Mouse (Mus musculus) liver, embryonic 11.5 days (tissue): ENCODE measurements at regions not wholly inside any gene's neighbourhood (a gene's known extent, or its start where the extent isn't known, plus 50 kb on each side); places are given as distances from the start of the nearest gene placed in this dataset.
A peak's percentile ranks its signal among the peaks of the same experiment; 100 is the strongest.

Experiments used
- ATAC-seq: fragments of 200-750 bp; cut with Nextera tagmentation; replicated peaks from 2 replicates; pipeline ENCODE4 v1.8.0; 2017; ENCODE audit warnings: moderate number of reproducible peaks, mild to moderate bottlenecking, moderate TSS enrichment, moderate library complexity; ENCODE audit not compliant: low FRiP score
- DNase-seq: peaks from one replicate; pipeline ENCODE4 v3.0.0-alpha.2; 2017; ENCODE audit warnings: low spot score
- H3K27ac ChIP-seq: fragments of 300-500 bp; sonication (generic); 2 replicates; pipeline ENCODE4 v1.5.1; 2014; ENCODE audit warnings: mild to moderate bottlenecking, low read depth, low read length, control low read depth
- H3K27me3 ChIP-seq: fragments of 300-500 bp; sonication (generic); replicated peaks from 2 replicates; pipeline ENCODE4 v1.6.1; 2014; ENCODE audit warnings: low read length, mixed read lengths; ENCODE audit not compliant: control insufficient read depth, insufficient read depth
- H3K36me3 ChIP-seq: fragments of 300-500 bp; sonication (generic); 2 replicates; pipeline ENCODE4 v1.6.1; 2014; ENCODE audit warnings: mild to moderate bottlenecking, low read length, moderate library complexity, mixed read lengths; ENCODE audit not compliant: control insufficient read depth, insufficient read depth
- H3K4me1 ChIP-seq: fragments of 300-500 bp; sonication (generic); replicated peaks from 2 replicates; pipeline ENCODE4 v1.6.1; 2014; ENCODE audit warnings: low read length, mixed read lengths; ENCODE audit not compliant: control insufficient read depth, insufficient read depth
- H3K4me2 ChIP-seq: fragments of 300-500 bp; sonication (generic); 2 replicates; pipeline ENCODE4 v1.6.1; 2014; ENCODE audit warnings: mild to moderate bottlenecking, control low read depth, moderate library complexity
- H3K4me3 ChIP-seq: fragments of 300-500 bp; sonication (generic); 2 replicates; pipeline ENCODE4 v1.5.1; 2014; ENCODE audit warnings: low read depth, low read length, control low read depth
- H3K9ac ChIP-seq: fragments of 300-500 bp; sonication (generic); 2 replicates; pipeline ENCODE4 v1.6.1; 2014; ENCODE audit warnings: low read depth, low read length, control low read depth
- H3K9me3 ChIP-seq: fragments of 300-500 bp; sonication (generic); 2 replicates; pipeline ENCODE4 v1.6.1; 2016; ENCODE audit warnings: low read length, inconsistent platforms, mixed read lengths; ENCODE audit not compliant: control insufficient read depth
- WGBS: fragments of 180-500 bp; shearing (Covaris S2); extraction: QIAGEN DNeasy Blood & Tissue Kit; methylation state at CpG from one replicate; pipeline ENCODE4 v1.1.7; 2014; 5-methylcytosine and 5-hydroxymethylcytosine counted together

DNA sequence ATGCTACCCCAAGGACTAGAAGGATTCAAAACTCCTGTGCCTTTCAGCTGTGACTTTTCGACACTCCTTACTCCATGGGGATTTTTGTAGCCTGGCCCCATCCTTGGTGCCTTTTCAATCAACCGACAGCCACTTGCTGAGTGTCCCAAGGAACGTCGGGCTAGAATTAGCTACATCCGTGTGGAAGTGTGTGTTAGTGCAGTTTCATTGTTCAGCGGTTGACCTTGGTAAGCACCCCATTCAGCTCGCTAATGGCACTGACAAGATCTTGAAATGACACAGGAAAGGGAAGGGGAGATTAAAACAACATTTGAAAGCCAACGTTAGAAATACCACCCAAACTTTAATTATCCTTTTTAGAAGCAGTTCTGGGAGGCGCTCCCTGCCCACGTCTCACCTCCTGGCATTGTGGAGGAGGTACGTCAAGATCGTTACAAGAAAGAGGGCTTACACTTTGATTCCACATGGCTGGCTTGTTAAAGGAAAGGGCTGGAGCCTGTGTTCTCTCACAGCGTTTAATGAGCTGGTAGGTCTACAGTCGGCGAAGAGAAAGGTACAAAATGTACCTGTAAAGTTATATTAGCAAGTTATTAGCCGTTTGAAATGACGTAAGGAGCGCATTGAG lies 536.4 kb downstream of the Fam19a2 start:
- Histone ChIP-seq H3K4me2 (no peak overlapping the region), H3K27me3 (no peaks in the 10 kb centered on the region), H3K36me3 (no peaks in the 10 kb centered on the region), H3K9ac (no peak overlapping the region), H3K4me1 (no peaks in the 10 kb centered on the region), H3K27ac (no peak overlapping the region), H3K4me3 (no peak overlapping the region), H3K9me3 (no peaks in the 10 kb centered on the region)
- no peak for DNase-seq
- no peak for ATAC-seq
- 70% methylated on average over 18 of the region's 18 CpGs for WGBS

DNA sequence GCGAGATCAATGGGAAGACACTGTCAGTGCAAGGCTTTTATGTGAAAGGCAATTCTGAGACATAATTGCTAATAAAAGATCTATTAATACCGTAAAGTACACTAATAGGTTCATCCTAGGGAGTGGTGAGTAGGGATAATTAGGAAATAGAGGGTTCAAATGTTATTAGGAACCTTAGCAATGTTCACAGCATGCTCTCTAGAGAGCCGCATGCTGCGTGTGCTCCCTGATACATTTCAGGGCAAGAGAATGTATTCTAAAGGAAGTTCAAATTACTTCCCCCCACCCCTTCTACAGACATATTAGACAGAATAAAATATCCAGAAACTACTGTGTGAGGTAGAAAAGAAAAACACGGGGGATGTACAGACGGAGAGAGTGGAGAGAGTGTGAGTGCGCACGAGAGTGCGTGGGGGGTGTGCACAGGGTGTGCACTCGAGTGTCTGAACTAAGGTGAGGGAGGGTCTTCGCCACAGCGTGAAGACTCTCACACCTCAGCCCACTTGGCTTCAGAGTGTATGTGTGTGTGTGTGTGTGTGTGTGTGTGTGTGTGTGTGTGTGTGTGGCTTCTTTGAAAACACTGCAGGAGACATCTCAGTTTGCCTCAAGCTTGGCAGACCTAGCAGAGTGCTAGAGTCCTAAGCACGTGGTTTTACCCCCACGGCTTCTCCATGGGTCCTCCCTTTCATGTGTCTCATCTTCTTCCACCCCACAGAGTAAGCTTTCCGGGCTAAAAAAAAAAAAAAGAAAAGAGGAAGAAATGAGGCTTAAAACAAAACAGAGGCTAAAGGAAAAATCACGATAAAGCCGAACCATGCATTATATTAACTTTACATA lies 537.1 kb downstream of the Fam19a2 start:
- ATAC-seq (no peak; the same call in 1 of the 2 replicates), DNase-seq (no peak)
- Histone ChIP-seq H3K9ac (no peak overlapping the region), H3K27me3 (no peaks in the 10 kb centered on the region), H3K4me1 (no peaks in the 10 kb centered on the region), H3K36me3 (no peaks in the 10 kb centered on the region), H3K4me2 (no peak overlapping the region), H3K9me3 (no peaks in the 10 kb centered on the region), H3K4me3 (no peak overlapping the region), H3K27ac (no peak overlapping the region)
- WGBS, result 86% methylated on average over 17 of the region's 17 CpGs

DNA sequence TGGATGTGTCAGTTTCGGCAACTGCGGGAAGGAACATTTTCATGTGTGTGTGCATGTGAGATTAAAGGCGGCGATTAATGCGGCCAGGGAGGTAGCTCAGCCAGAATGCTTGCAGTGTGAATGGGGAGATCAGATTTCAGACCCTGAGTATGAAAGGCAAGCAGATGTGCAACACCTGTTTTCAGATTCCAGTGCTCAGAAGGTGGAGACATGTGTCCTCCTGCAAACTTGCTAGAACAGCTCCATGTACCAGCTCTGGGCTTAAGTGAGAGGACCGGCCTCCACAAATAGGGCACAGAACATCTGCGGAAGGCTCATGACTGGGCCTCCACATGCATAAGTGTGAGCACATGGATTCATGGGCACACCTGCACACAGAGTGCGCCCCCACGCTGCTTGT lies 547.1 kb downstream of the Fam19a2 start:
- Histone ChIP-seq H3K36me3 (no peaks in the 10 kb centered on the region), H3K27me3 (no peaks in the 10 kb centered on the region), H3K9me3 (no peaks in the 10 kb centered on the region), H3K9ac (no peak overlapping the region), H3K4me3 (no peak overlapping the region), H3K4me2 (no peak overlapping the region), H3K27ac (no peak overlapping the region), H3K4me1 (no peaks in the 10 kb centered on the region)
- 88% methylated on average over 9 of the region's 9 CpGs for WGBS
- ATAC-seq (no peak), DNase-seq (no peak)

DNA sequence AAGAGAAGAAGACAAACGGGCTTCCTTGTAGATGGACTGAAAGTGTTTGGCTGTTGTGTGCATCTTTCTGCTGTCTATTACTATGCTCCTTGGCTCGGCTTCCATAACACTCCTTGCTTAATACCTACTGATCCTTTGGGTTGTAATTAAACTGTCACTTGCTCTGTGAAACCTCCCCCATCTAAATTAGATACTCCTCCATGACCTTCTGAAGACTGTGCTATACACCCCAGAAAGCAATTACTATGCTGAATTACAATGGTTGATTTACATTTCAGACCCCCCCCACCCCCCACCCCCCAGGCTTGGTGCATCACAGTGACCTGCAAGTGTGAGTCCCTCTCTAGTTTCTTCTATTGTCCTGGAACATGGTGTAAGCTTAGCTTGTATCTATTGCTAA lies 549.3 kb downstream of the Fam19a2 start:
- ATAC-seq (no peak), DNase-seq (no peak)
- H3K4me3 ChIP-seq, result no peak overlapping the region
- no peaks in the 10 kb centered on the region for H3K27me3 ChIP-seq
- no peak overlapping the region for H3K9ac ChIP-seq
- no peaks in the 10 kb centered on the region for H3K36me3 ChIP-seq
- no peaks in the 10 kb centered on the region for H3K4me1 ChIP-seq
- no peak overlapping the region for H3K27ac ChIP-seq
- no peaks in the 10 kb centered on the region for H3K9me3 ChIP-seq
- H3K4me2 ChIP-seq, result no peak overlapping the region
- 70% methylated on average over 2 of the region's 2 CpGs for WGBS

DNA sequence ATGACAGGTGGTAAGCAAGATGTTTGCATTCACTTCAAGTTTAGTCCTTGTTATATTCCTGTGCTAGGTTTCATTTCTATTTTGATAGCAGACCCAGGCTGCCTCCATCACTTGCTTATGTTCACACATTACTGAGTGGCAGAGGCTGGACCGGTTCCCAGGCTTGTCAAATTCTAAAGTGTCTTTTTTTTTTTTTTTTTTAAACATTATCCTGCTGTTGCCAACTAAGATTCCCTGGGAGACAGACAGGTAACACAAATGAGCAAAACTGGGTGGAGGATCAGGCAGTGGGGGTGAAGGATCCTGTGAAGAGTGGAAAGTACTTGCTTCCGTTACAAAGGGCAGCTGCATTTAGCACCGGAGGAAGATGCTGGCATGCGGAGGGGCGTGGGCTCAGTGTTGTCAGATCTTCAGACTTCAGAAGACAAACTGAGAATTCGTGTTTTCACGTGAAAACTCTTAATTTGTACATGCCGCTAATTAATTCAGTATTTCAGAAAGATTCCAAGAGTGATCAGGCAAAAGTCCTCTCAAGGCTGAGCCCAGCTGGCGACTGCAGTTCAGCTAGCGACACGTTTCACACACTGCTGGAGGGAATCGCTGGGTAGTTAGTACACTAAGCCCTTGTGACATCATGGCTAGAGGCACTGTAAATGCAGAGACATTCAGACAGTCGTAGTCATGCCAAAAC lies 576.4 kb downstream of the Fam19a2 start:
- DNase-seq, result no peak
- no peak overlapping the region for H3K4me3 ChIP-seq

DNA sequence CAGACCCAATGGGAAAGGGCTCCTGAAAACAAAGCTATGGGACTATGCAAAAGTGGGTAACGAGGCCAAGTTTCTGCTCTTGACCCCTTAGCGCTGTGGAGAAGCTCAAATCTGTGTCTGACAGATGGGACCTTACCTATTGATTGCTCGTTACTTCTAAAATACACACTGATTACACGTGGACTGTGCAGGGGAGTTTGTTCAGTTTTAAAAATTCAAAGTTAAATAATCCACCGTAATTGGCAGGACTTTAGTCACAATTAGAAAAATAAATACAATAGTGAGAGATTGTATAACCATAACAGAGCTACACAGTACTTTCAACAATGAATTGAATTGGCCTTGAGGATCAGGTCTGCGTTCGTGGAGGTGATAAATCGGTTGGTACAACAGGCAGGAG lies 578.3 kb downstream of the Fam19a2 start:
- H3K36me3 ChIP-seq, result no peaks in the 10 kb centered on the region
- H3K4me1 ChIP-seq, result no peaks in the 10 kb centered on the region
- no peak overlapping the region for H3K27ac ChIP-seq
- 73% methylated on average over 8 of the region's 8 CpGs for WGBS
- no peak for ATAC-seq
- H3K4me3 ChIP-seq, result no peak overlapping the region
- DNase-seq, result no peak
- H3K4me2 ChIP-seq, result no peak overlapping the region
- no peaks in the 10 kb centered on the region for H3K27me3 ChIP-seq
- H3K9ac ChIP-seq, result no peak overlapping the region
- no peaks in the 10 kb centered on the region for H3K9me3 ChIP-seq

More for the DNA sequence above, 576.4 kb downstream of the Fam19a2 start:
- 45% methylated on average over 13 of the region's 13 CpGs for WGBS
- no peak overlapping the region for H3K9ac ChIP-seq
- no peaks in the 10 kb centered on the region for H3K27me3 ChIP-seq
- no peaks in the 10 kb centered on the region for H3K9me3 ChIP-seq
- H3K36me3 ChIP-seq, result no peaks in the 10 kb centered on the region
- no peak overlapping the region for H3K4me2 ChIP-seq
- H3K27ac ChIP-seq, result no peak overlapping the region
- no peak for ATAC-seq
- H3K4me1 ChIP-seq, result no peaks in the 10 kb centered on the region

DNA sequence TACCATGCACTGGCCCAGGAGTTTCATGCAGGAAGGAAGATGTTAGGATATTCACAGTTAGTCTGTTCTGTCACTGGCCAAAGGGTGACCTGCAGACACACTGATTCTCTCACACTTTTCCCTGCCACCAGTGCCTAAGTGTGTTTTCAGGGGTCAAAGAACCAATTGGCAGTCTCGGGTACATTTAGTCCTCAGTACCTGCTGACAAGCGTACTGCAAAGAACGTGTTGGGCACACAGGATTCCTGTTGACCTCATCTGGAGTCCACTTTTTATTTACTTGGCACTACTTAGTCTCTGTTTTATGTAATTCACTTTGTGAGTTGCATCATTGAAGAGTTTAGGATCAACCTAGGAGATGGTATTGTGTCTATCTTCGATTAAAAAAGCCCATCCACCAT lies 579.8 kb downstream of the Fam19a2 start:
- 65% methylated on average over 4 of the region's 4 CpGs for WGBS
- ATAC-seq, result no peak
- DNase-seq, result no peak

DNA sequence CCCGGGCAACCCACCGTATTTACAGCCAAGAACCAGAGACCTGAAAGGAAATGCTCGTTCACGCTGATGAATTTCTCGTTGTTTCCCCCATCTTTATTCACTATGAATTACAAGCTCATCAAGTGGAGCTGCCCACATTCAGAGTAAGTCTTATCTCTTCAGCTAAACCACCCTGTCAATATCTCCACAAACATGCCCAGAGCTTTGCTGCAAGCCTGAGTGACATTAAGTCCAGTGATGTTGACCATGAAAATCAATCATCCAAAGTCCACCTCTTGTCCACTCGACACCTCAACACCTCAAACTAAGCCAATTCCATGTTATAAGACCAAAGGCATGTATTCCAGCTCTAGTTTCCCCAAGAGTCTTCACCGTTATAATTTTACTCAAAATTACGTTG lies 582.8 kb downstream of the Fam19a2 start:
- no peaks in the 10 kb centered on the region for H3K36me3 ChIP-seq
- no peak for DNase-seq

More for the DNA sequence above, 579.8 kb downstream of the Fam19a2 start:
- Histone ChIP-seq H3K4me2 (no peak overlapping the region), H3K4me3 (no peak overlapping the region), H3K4me1 (no peaks in the 10 kb centered on the region), H3K9me3 (no peaks in the 10 kb centered on the region), H3K36me3 (no peaks in the 10 kb centered on the region), H3K9ac (no peak overlapping the region), H3K27ac (no peak overlapping the region), H3K27me3 (no peaks in the 10 kb centered on the region)

More for the DNA sequence above, 582.8 kb downstream of the Fam19a2 start:
- no peak overlapping the region for H3K27ac ChIP-seq
- no peak overlapping the region for H3K9ac ChIP-seq
- H3K4me1 ChIP-seq, result no peaks in the 10 kb centered on the region
- H3K4me2 ChIP-seq, result no peak overlapping the region
- 80% methylated on average over 8 of the region's 8 CpGs for WGBS
- H3K27me3 ChIP-seq, result no peaks in the 10 kb centered on the region
- peak; percentile 62 for ATAC-seq
- no peak overlapping the region for H3K4me3 ChIP-seq
- H3K9me3 ChIP-seq, result no peaks in the 10 kb centered on the region
